Mouse (Mus musculus) layer of hippocampus, postnatal 36 days (tissue): ENCODE data around the gene Lars2. TPM values are rescaled to one million over a fixed set of nuclear protein-coding genes. Genes with fewer than 3 reads are reported as not detected.
A peak's percentile ranks its signal among the peaks of the same experiment; 100 is the strongest.

ENCODE experiments used
- DNase-seq, 2 experiments: peaks; one replicate each; pipeline ENCODE4 v3.0.0; 2022
- total RNA-seq, 2 experiments: library from RNA; stranded (reverse); gene quantifications; 2 replicates each; pipeline ENCODE4 v1.2.3; 2021

The Lars2 gene
- total RNA-seq, 2 experiments from 2014 or later, result 43.5 to 79.2 TPM

DNA sequence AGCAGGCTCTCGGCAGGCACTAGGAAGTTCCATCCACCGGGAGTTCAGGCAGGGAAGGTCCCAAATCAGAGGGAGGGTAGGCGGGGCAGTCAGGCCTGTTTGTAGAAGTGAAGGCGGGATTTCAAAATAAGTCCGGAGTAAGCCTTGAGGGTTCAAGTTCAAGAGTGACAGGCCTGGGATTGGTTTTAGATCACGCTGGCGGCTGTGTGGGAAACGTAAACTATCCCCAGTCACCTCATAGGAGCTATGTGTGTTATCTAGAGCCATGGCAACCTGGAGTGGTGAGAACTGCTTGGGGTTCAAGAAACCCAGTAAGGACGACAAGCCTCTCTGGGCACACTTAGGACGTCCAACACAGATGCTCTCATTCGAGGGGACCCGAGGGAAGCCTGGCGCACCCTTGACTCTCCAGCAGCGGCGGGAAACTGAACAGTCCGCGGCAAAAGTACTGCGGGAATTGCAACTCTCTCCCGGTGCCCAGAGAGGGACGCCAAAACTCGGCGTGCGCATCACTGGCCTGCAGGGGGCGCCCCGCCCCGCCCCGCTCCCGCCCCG is 111.4 kb downstream of the Lars2 start:
- no peak for DNase-seq

DNA sequence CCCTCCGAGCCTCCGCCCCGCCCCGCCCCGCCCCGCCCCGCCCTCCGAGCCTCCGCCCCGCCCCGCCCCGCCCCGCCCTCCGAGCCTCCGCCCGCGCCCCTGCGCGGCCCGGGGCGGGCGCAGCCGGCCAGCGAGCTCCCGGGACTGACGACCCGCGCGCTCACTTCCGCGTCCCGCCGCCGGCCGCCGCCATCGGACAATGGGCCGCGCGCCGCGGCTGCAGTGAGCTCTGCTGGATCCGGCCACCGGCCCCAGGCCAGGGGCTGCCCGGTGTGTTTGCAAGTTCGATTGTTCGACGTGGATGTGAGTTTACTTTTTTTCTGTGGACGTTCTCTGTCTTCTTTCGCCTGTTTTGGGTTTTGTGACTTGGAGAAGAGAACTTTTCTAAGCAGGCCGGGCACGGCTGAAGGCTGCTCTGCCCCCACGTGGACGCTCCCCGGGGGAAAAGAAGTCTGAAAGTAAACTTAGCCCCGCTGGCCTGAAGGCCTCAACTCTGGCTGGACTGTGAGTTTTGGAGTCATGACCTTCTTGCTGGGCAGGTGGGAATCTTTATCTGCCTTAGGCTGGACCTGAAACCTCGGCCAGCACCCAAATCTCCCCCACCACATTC is 112.0 kb downstream of the Lars2 start, which contains the start of gene Limd1:
Limd1 (plus strand) TSS at position 121 of the 610 bp plus-strand sequence.
- peak; percentile 44 to 46 for DNase-seq

DNA sequence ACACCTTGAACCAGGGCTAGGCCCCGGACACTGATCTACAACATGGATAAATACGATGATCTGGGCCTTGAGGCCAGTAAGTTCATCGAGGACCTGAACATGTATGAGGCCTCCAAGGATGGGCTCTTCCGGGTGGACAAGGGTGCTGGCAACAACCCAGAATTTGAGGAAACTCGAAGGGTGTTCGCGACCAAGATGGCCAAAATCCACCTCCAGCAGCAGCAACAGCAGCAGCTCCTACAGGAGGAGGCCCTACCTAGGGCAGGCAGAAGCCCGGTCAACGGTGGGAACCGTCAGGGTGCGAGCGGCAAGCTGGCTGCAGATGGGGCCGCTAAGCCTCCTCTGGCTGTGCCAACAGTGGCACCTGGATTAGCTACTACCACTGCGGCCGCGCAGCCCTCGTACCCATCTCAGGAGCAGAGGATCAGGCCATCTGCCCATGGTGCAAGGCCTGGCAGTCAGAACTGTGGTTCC is 112.5 kb downstream of the Lars2 start:
- DNase-seq, result no peak

DNA sequence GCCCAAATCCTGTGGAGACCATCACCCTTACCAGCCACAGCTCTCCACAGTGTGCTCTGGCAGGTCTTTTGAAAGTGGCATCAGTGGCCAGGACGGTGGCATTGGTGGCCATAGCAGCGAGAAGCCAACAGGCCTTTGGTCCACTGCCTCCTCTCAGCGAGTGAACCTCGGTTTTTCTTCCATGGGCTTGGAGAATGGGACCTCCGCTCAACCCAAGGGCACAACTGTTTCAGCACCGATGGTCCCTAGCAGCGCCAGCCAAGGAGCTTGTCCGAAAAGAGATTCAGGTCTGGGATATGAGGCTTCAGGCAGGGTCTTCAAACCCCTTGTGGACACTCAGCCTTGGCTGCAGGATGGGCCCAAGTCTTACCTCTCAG is 113.1 kb downstream of the Lars2 start:
- DNase-seq, result no peak

DNA sequence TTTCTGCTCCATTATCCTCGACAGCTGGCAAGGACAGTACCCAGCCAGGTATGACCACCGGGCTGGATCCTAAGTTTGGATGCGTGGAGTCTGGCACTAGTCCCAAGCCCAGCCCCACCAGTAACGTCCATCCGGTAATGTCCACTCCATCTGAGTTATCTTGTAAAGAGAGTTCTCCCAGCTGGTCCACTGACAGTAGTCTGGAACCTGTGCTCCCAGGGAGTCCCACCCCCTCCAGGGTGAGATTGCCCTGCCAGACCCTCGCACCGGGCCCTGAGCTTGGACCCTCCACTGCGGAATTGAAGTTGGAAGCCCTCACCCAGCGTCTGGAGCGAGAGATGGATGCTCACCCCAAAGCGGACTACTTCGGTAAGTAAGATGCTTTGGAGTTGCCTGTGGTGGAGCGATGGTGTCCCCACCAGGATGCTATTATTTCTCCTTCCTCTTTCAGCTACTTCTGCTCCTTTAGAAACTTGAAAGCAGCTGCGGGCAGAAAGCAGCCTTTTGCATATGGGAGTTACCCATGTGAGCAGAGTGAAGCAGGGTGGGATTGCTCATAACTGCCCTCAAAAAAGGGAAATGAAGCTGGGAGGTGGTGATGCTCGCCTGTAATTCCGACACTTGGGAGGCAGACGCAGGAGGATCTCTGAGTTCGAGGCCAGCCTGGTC is 113.7 kb downstream of the Lars2 start:
- DNase-seq, result no peak

DNA sequence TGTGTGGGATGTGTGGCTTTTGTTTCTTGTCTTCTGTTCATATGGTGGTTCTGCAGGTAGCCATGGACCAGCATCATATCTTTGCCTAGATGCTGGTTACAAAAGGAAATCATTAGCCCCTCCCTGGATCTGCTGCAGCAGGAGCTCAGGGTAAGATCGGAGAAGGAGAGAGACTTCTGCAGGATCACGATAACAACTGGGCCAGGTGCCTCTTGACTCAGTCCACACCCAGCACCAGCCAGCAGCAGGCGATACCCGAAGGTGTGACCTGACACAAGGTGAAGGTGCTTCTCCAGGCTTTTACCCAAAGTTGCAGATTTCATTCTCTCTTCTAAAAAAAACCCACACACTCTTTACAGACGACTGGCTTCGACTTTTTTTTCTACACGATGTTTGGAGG is 114.4 kb downstream of the Lars2 start:
- DNase-seq, result no peak

DNA sequence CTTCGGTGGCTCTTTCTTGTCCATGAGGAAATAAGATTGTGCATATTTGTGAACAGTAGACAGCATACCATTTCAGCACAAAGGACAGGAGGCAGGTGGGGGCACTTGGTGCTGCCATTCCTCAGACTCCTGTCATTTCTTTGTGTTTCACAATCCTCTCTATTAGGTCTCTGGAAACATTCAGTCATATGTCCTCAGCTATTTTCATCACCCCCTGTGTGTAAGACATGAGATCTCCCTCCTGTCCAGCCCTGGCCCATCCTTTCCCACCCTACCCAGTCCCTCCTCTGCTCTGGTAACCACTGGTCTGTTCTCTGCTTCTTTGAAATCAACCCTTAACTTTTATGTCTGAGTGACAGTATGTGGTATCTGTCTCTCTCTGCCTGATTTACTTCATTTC is 116.9 kb downstream of the Lars2 start:
- no peak for DNase-seq

DNA sequence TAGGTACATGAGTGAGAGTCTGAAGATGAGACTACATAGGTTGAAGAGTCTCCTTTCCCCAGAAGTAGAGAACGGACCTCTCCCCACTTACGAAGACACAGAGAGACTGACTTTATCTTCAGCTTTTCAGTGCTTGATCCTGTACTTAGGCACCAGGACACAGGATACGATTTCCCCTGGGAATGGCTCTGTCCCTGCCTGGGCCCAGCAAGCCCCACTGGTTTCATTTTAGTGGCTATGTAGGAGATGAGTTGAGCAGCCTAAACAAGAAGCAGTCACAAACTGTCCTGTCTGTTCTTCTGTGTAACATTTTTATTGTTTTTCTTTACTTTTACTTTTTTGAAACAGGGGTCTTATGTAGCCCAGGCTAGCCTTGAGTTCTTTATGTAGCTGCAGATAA is 118.1 kb downstream of the Lars2 start:
- no peak for DNase-seq

DNA sequence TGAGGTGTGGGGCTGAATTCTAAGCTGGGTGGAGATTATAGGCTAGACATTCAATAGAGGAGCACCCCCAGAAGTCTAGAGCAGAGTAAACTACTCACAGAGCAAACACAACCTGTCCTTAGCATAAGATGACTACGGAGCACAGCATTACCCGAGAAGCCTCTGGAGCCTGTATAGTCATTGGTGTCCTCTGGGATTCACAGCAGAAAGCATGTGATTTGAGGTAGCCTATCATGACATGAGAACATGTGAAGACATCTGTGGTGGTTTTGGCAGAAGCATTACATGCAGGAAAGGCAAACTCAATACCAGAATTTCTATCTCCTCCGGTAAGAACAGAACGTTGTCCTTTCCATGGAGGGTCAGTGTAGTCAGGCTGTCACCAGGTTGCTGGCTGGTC is 118.8 kb downstream of the Lars2 start:
- DNase-seq, result no peak

DNA sequence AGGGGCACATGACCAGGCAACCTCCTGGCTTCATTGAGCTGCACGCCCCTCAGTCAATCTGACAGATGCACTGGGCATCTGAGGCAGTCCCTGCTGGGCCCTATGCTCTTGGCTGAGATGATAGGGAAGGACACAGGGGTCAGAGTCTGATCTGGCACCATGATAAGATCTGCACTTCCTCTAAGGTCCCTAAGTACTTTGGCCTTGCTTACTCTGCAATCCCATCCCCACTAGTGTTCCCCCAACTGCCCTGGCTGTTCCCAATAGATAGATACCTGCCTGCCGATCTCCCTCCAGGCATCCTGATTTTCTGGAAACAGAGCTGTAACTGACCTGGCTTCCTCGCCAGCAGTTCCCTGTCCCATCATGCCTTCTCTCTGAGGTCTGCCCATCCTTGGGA is 119.9 kb downstream of the Lars2 start:
- DNase-seq, result no peak

DNA sequence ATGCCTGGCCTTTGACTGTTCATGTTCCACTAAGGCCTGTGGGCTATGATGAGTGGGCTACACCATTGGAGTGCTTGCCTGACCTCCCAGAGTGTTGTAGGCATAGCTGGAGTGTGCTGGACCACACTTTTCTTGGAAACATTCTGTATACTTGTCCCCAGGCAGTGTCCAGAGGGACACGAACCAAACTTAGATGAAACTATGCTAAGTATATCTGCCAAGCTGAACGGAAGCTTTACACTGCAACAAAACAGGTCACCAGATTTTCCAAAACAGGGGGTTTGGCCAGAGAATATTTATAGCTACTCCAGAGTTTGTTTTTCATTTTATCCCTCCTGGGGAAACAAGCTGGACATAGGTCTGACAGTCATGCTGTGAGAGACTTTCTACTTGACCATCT is 122.3 kb downstream of the Lars2 start:
- DNase-seq, result no peak

DNA sequence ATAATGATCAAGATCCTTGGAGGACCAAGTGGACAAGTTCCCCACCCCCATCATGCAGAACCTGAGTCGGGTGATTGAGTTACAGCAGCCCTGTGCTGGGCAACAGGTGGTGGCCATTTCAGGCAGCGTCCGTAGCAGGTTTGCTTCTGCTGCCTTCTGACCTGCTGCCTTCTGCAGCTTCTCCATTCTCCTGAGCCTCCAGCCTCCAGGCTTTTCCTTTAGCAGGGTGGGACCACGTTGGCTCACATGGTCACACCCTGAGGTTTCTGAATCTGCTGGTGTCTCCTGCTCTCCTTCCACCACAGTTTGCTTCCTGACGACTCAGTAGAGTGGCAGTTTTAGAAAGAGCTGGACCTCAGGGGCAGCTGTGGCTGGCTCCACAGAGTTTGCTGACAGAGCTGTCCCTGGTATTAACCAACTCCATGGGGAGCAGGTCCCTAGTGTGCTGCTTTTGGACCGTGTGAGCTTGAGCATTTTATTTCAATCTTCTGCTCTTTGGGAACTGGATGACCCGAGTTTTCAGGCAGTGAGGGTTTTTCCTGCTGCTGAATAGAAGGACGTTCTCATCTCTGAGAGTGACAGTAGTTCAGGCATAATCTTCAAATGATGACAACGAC is 123.1 kb downstream of the Lars2 start:
- no peak for DNase-seq

DNA sequence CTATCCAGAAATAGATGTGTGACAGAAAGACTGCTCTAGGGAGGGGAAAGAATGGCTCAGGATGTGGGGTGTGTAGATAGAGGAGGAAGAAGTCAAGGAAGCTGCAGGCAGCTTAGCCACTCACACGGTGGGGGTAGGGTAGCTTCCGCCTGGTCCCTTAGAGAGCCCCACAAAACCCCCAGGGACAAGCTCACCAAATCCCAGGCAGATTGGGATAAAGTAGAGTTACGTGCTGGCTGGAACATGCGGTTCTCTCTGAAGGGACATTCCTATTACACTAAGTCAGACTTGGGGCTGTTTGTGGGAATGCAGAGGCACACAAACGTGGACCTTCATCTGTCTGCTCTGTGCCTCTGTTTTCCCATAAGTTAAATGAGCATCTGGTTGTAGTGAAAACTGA is 124.2 kb downstream of the Lars2 start:
- DNase-seq, result no peak

DNA sequence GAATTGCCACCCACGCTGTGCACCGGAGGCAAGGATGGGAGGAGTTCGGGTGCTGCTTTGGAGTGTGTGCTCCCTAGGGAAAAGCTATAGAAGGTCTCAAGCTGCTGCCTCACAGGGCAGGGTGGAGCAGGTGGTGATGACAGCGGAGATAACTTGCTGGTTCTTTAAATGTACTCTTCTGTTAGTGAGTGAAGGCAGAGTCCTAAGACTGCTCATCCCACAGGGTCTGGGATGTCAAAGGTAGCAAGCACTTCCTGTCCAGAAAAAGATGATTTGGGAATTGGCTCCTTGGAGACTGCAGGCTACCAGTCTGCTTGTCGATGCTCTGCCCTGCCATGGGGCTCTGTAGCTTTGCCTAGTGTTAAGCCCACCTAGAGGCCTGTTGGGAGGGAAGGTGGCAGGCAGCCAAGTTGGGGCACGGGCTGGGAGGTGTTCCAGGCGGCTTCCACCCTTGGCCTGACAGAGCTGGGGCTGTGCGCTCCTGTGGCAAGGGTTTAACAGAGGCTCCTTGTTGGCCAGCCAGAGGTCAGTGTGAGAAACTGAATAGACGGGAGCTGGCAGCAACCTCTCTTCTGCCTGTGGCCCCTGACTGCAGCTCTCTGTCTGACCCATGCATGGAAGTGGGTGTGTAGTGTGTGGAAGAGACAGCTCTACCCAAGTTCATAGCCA is 125.3 kb downstream of the Lars2 start:
- DNase-seq, result peak; percentile 30 to 64

DNA sequence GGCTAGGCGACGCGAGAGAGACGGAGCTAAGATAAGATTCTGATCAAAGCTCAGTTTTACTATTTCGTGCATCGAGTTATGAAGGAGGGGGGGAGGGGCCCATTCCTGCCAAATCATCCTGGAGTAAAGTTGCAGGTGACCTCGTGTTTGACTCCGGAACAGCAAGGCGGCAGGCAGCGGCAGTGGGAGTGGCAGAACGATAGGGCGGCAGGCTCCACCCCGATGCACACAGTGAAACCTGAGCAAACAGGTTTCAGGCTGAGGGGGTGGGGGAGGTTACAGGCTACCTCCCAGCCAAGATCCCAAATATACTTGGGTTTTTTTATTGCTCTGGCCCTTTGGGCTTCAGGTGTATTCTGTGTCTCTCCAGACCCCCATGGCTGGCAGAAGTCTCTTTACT is 129.9 kb downstream of the Lars2 start:
- DNase-seq, result no peak

DNA sequence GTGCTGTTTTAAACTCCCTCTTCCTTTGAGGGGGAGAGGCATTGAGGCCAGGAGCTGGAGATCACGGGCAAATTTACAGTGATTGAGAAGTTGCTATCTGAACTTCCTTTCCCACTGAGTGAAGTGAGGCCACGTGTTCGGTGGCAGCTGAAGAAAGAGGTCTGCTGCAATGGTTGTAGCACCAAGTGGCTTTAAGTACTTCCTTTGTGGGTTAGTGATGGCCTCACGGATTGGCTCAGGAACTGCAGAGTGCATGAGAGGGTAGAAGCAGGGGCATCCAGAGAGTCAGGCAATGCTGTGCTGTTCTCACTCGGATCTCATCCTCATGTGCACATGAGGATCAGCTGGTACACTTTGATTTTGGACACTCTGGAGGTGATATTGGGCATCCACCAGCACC is 131.2 kb downstream of the Lars2 start:
- no peak for DNase-seq

DNA sequence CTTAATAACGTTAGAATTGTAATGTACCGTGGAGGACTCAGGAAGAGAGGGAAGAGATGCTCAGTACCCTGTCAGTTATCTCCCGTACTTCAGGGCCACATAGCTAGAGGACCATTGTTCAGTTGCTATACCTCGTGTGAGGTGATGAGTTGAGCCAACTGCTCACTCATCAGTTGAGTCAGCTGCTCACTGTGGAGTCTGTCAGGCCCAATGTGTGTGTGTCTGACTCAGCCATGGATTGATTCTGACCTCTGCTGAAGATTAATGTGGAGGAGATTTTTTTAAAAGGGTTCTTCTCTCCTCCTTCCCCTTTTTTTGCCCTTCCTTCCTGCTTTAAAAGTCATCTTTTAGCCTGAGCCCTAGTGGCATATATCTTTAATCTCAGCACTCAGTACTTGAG is 133.8 kb downstream of the Lars2 start:
- no peak for DNase-seq

DNA sequence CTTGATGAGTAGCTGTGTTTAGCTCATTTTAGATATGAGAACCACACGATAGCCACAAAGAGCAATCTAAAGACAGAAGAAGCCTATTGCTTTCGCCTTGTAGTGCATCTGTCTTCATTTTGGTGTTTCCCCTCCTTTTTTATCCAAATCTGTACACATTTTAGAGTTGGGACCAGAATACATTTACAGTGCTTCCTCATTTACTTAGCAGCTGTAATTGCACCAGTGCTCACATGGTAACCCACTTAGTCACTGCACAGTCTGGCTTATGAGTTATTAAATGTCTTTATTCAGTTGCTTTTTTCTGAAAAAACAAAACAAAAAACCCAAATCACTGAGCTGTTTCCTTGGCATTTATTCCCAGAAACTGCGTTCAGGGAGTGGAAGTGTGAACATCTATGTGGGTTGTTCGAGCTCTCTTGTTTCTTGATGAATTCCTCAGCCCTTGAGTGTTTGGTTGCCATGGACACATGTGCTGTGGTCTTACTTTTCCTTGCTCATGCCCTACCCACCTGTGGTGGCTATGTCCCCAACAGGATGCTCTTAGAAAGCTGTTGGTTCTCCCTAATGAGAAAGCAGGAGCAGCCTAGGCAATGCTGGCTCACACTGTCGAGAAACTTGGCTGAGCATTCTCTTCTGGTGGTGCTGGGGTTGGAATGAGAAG is 136.6 kb downstream of the Lars2 start:
- DNase-seq, result peak in 1 of 2 experiments; percentile 39

DNA sequence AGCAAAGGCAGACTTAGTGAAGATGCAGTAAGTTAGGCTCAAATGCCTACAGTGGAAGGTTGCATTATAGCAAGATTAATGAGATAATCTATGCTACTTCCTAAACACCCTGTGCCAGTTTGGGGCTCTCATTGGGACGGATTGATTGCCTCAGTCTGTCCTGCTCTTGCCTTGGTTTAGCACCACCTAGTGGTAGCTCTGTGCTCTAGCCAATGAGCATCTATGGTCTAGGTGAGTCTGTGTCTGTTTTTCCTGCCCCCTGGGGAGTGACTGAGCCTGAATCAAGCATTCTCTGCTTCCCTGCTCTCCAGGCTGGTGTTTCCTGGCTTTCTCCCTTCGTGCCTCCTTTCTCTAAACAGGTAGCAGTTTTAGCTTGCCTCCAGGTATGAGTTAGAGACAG is 137.6 kb downstream of the Lars2 start:
- DNase-seq, result peak; percentile 17 to 30

DNA sequence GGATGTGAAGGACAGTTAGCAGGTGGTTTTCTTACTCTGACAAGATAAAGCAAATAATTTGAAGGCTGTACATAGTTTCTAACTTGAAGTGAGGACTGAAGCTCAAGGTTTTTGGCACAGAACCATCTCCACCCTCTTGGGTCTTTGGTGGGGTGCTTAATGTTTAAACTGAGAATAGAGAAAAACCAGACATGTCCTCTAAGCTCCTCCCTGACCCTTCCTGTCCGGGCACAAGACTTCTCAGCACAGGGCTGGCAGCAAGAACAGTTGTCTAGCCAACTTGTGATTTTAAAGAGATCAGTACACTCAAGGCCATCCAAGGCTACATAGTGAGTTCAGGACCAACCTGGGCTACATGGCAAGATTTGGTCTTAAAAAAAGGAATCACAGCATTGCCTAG is 138.9 kb downstream of the Lars2 start:
- no peak for DNase-seq

DNA sequence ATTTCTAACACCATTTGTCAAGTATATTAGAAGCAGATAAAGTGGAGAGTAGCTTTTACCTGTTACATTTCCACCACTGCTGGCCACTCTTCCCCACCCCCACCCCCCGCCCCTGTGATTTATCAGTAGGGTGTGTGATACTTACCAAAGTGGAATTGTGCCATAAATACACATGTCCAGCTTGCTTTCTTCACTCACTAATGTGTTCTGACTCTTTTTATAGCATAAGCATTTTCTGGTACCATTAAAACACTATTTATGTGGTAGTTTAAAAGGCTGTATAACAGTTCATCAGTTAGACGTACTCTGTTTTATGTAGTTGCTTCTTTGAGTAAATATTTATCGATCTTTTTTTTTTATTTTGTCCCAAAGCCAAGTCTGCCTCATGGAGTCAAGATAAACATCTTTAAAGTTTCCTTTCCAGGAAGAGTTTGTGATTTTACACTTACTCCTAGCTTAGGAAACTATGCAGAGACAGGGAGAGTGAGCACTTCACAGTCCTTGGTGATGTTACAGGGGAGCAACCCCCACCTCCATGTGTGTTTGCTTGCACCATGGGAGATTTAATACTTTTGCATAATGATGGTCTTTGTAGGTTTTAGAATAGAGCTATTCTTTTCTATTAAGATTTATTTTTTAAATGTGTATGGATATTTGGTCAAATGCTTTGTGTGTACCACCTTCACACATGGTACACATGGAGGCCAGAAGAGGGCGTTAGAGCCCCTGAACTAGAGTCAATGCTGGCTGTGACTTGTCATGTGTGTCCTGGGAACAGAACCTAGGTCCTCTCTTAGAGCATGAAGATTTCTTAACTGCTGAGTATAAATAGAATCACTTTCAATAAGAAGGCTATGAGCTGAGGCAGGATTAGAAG is 139.8 kb downstream of the Lars2 start:
- no peak for DNase-seq

DNA sequence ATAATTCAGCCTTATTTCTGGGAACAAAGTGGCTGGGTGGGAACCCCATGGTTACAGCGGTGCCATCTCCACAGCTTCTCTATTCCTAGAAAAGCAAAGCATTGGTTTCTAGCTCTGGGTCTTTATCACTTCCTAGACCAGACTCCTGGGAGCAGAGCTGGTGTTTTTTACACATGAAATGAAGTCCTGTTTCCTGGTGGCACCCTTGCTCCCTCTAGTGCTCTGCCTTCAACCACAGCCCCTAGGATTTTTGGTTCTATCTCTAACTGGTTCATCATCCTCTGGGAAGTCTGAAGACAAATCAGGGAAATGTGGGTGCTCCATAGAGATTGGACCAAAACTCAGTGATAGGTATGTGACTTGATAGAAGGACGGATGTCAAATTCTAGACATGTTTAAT is 140.7 kb downstream of the Lars2 start:
- no peak for DNase-seq
